Mouse (Mus musculus): ENCODE data around the gene Mat2a.
A peak's percentile ranks its signal among the peaks of the same experiment; 100 is the strongest.
"Not testable (repeated sequence)": the region's sequence is repeated elsewhere in the genome, so short reads cannot be mapped to it uniquely, and the experiment has no call there.

Mat2a gene

GRCm38 (mm10) chr6:72439355-72440185, at the start of gene Mat2a:
TSS of gene Mat2a (minus strand) at chr6:72439558.
- DNase-seq (ENCODE audit: low read depth, low spot score), result peak; percentile 98

GRCm38 (mm10) chr6:72488850-72489249, 49.5 kb upstream of the Mat2a start:
- DNase-seq (ENCODE audit: low read depth, low spot score), result no peak

- peak; percentile 80 for DNase-seq (ENCODE audit: low read depth, low spot score)
Measured at GRCm38 (mm10) chr6:72487282-72487681, 47.9 kb upstream of the Mat2a start.

- DNase-seq (ENCODE audit: low read depth, low spot score), result no peak
Measured at GRCm38 (mm10) chr6:72486307-72486706, 46.9 kb upstream of the Mat2a start.

- no peak for DNase-seq (ENCODE audit: low read depth, low spot score)
Measured at GRCm38 (mm10) chr6:72484887-72485286, 45.5 kb upstream of the Mat2a start.

GRCm38 (mm10) chr6:72482156-72482555, 42.8 kb upstream of the Mat2a start:
- no peak for DNase-seq (ENCODE audit: low read depth, low spot score)

- no peak for DNase-seq (ENCODE audit: low read depth, low spot score)
Measured at GRCm38 (mm10) chr6:72480422-72480702, 41.0 kb upstream of the Mat2a start.

- no peak for DNase-seq (ENCODE audit: low read depth, low spot score)
Measured at GRCm38 (mm10) chr6:72479645-72480421, 40.5 kb upstream of the Mat2a start.

GRCm38 (mm10) chr6:72478691-72479090, 39.3 kb upstream of the Mat2a start:
- not testable (repeated sequence) for DNase-seq (ENCODE audit: low read depth, low spot score)

GRCm38 (mm10) chr6:72477621-72478020, 38.3 kb upstream of the Mat2a start:
- DNase-seq (ENCODE audit: low read depth, low spot score), result no peak

- no peak for DNase-seq (ENCODE audit: low read depth, low spot score)
Measured at GRCm38 (mm10) chr6:72476836-72477235, 37.5 kb upstream of the Mat2a start.

GRCm38 (mm10) chr6:72475221-72475985, 36.0 kb upstream of the Mat2a start:
- no peak for DNase-seq (ENCODE audit: low read depth, low spot score)

- peak; percentile 99 for DNase-seq (ENCODE audit: low read depth, low spot score)
Measured at GRCm38 (mm10) chr6:72473264-72474041, 34.1 kb upstream of the Mat2a start.

GRCm38 (mm10) chr6:72466171-72466570, 26.8 kb upstream of the Mat2a start:
- no peak for DNase-seq (ENCODE audit: low read depth, low spot score)

GRCm38 (mm10) chr6:72465361-72466157, 26.2 kb upstream of the Mat2a start:
- no peak for DNase-seq (ENCODE audit: low read depth, low spot score)

- DNase-seq (ENCODE audit: low read depth, low spot score), result not testable (repeated sequence)
Measured at GRCm38 (mm10) chr6:72462550-72463257, 23.3 kb upstream of the Mat2a start.

- DNase-seq (ENCODE audit: low read depth, low spot score), result peak; percentile 57
Measured at GRCm38 (mm10) chr6:72460036-72460801, 20.9 kb upstream of the Mat2a start.

GRCm38 (mm10) chr6:72458921-72459320, 19.6 kb upstream of the Mat2a start:
- no peak for DNase-seq (ENCODE audit: low read depth, low spot score)

GRCm38 (mm10) chr6:72458418-72458817, 19.1 kb upstream of the Mat2a start:
- no peak for DNase-seq (ENCODE audit: low read depth, low spot score)

All from 3T3-L1 (cell line).